Mouse (Mus musculus): ENCODE results near the gene Chordc1. TPM values are rescaled to one million over a fixed set of nuclear protein-coding genes. Genes with fewer than 3 reads are reported as not detected.
"Not testable (repeated sequence)": the region's sequence is repeated elsewhere in the genome, so short reads cannot be mapped to it uniquely, and the experiment has no call there.

Gene Chordc1
- total RNA-seq (2021): 10 to 100 TPM; 42.5 to 56.5 TPM
- long read RNA-seq, experiment 1, full-length matches to known transcripts: 145 of 151 reads
- long read RNA-seq, experiment 1, partial matches to known transcripts: 1 of 151 reads
- long read RNA-seq, experiment 1, other reads (novel, unspliced or antisense): 5 of 151 reads
- long read RNA-seq, experiment 2, full-length matches to known transcripts: 117 of 128 reads
- long read RNA-seq, experiment 2, partial matches to known transcripts: 5 of 128 reads
- long read RNA-seq, experiment 2, other reads (novel, unspliced or antisense): 6 of 128 reads

GRCm38 (mm10) chr9:18291571-18292429 is at the start of gene Chordc1:
Chordc1 (plus strand) TSS chr9:18292125.
- intact Hi-C loops (cut with DNase I): loop anchor here (5.0 kb wide), 2 partner anchors 181 to 1331 kb away; partner anchors contain the start of gene Zfp317
- peak; percentile 92 to 97 for DNase-seq

GRCm38 (mm10) chr9:18275901-18276300 is 16.0 kb upstream of the Chordc1 start:
- DNase-seq: no peak
- intact Hi-C loops (cut with DNase I): no loop called here

- intact Hi-C loops (cut with DNase I): no loop called here
- no peak for DNase-seq
Measured at GRCm38 (mm10) chr9:18276844-18277243, 15.1 kb upstream of the Chordc1 start.

- no peak for DNase-seq
- intact Hi-C loops (cut with DNase I): no loop called here
Measured at GRCm38 (mm10) chr9:18277497-18277896, 14.4 kb upstream of the Chordc1 start.

GRCm38 (mm10) chr9:18278693-18279092 is 13.2 kb upstream of the Chordc1 start:
- DNase-seq; intact Hi-C loops (cut with DNase I): not testable (repeated sequence)

- DNase-seq: no peak
- intact Hi-C loops (cut with DNase I): loop anchor here (5.0 kb wide), 2 partner anchors 180 to 1330 kb away; partner anchors contain the start of gene Zfp317
Measured at GRCm38 (mm10) chr9:18292443-18292922, 558 bp downstream of the Chordc1 start.

GRCm38 (mm10) chr9:18293026-18293781 is 1.3 kb downstream of the Chordc1 start:
- intact Hi-C loops (cut with DNase I): loop anchor here (5.0 kb wide), 2 partner anchors 179 to 1329 kb away; partner anchors contain the start of gene Zfp317

GRCm38 (mm10) chr9:18298301-18298700 is 6.4 kb downstream of the Chordc1 start:
- intact Hi-C loops (cut with DNase I): no loop called here
- no peak for DNase-seq

More at GRCm38 (mm10) chr9:18293026-18293781, 1.3 kb downstream of the Chordc1 start:
- DNase-seq: no peak

GRCm38 (mm10) chr9:18319990-18320389 is 28.1 kb downstream of the Chordc1 start:
- intact Hi-C loops (cut with DNase I): no loop called here
- DNase-seq: no peak

Other genes with a start within 250 kb of the Chordc1 start
- 10 to 100 TPM; 14.9 to 15.3 TPM for gene Naalad2, start 110.9 kb downstream of the Chordc1 start, total RNA-seq (2021)
- gene Ubtfl1, start 112.3 kb downstream of the Chordc1 start, total RNA-seq (2021): not detected
- not detected for gene Mbd3l2, start 138.5 kb downstream of the Chordc1 start, total RNA-seq (2021)
- gene Zfp558, start 186.1 kb downstream of the Chordc1 start, total RNA-seq (2021): 1 to 10 TPM; 1.3 to 1.5 TPM
- not detected for gene Mbd3l1, start 186.2 kb downstream of the Chordc1 start, total RNA-seq (2021)